Mouse (Mus musculus): ENCODE data around the gene Slc48a1.

DNA sequence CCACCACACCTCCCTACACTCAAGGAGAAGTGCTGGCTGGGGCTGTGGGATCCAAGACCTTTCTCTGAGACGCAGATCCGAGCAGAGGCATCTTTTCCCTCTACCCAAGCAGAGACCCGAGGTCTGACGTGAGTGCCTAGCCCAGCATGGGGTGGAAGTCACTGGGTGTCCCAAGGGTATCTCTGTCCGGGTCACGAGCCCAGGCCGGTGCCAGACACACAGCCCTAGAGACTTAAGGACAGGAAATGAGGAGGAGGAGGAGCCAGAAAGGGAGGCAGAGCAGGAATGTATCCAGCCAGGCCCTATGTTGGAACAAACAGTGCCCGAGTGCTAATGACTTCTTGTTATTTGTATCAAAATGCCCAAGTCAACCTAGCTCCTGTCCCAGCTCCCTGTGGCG, 15.6 kb upstream of the Slc48a1 start:
- TF ChIP-seq USF1 (IDR thresholded peaks at IDR 0.05; ENCODE audit: low read depth) = no peak
- TF ChIP-seq TCF12 (IDR thresholded peaks at IDR 0.05; ENCODE audit: insufficient read depth, poor library complexity, severe bottlenecking) = no peak
- no peak for TF ChIP-seq POLR2A (IDR thresholded peaks at IDR 0.05; ENCODE audit: insufficient read length, low read depth)
- TF ChIP-seq POLR2AphosphoS2 (IDR thresholded peaks at IDR 0.05; ENCODE audit: insufficient read length, low read depth) = no peak
- TF ChIP-seq MYOD1 (IDR thresholded peaks at IDR 0.05; ENCODE audit: control insufficient read depth in 1 of 3, insufficient read length in 2 of 3, low read depth in 2 of 3) = no peak

Data from myocyte (in vitro differentiated cells).